Mouse (Mus musculus) frontal cortex, postnatal 25 days (tissue): ENCODE measurements around the gene Ep300.

ENCODE experiments used
- DNase-seq, 2 experiments: peaks; one replicate each; pipeline ENCODE4 v3.0.0; 2022; ENCODE audit warnings: low spot score in 2 of 2

Ep300 gene

GRCm38 (mm10) chr15:81584913-81585745 is at the start of gene Ep300:
Gene Ep300 (plus strand): TSS chr15:81585351.
- peak; percentile 81 to 92 for DNase-seq

DNA sequence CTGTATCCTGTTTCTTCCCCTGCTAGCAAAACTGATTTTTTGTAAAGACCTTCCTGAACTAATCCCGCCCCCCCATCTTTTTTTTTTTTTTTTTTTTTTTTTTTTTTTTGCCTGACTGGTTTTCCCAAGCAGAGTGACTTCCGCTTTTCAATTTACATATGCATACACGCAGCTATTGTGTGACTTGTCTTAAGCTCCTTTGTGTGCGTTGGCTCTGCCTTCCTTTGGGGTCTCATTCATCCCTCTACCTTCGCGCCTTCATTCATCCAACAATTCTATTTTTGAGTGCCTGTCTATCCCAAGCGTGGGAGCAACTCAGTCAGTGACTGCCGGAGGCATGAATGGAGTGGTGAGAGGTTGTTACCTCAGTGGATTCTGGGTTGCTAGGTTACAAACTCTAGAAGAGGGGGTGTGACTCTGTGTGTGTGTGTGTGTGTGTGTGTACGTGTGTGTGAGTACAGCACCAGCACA is 49.2 kb upstream of the Ep300 start:
- peak; percentile 19 to 44 for DNase-seq

DNA sequence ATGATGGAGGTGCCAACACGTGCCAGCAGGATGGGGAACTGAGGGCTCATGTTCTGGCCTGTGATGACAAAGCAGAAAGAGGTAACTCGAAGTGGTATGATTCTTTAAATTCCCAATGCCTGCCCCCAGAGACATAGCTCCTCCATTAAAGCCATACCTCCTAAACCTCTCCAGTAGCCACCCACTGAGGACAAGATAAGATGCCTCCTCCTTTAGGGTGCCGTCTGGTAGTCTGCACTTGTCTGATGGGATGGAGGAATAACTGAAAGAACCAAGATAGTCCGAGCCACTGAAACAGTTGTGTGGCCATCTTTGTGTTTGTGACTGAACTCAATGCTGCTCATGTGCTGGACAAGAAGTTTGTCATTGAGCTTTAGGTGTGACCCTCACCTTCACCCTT is 47.0 kb upstream of the Ep300 start:
- DNase-seq: no peak

- DNase-seq: no peak
Observed at GRCm38 (mm10) chr15:81539560-81539959, 45.6 kb upstream of the Ep300 start.

- no peak for DNase-seq
Observed at GRCm38 (mm10) chr15:81544916-81545315, 40.2 kb upstream of the Ep300 start.

DNA sequence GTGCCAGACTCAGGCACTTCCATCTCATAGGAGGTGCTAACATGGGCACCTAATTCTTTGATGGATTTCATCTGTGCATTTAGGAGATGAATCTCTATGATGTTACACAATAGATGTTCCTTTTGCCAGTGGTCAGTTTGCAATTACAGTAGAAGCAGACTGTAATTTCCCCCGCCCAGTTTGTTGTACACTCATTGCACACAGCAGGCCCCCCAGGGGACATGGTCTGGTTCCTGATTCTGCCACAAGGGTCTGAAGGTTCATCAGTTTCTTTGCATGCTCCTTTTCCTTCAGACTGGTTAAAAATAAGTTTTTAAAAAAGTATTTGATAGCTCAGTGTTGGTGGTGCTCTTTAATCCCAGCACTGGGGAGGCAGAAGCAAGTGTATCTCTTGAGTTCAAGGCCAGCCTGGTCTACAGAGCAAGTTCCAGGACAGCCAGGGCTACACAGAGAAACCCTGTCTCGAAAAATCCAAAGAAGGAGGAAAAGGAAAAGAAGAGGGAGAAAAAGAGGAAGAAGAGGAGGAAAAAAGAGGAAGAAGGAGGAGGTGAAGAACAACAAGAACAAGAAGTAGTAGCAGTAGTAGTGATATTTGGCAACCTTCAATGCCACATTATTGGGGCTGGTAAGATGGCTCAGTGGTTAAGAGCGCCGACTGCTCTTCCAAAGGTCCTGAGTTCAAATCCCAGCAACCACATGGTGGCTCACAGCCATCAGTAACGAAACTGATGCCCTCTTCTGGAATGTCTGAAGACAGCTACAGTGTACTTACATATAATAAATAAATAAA is 39.6 kb upstream of the Ep300 start:
- no peak for DNase-seq

- DNase-seq: no peak
Observed at GRCm38 (mm10) chr15:81553455-81553854, 31.7 kb upstream of the Ep300 start.

DNA sequence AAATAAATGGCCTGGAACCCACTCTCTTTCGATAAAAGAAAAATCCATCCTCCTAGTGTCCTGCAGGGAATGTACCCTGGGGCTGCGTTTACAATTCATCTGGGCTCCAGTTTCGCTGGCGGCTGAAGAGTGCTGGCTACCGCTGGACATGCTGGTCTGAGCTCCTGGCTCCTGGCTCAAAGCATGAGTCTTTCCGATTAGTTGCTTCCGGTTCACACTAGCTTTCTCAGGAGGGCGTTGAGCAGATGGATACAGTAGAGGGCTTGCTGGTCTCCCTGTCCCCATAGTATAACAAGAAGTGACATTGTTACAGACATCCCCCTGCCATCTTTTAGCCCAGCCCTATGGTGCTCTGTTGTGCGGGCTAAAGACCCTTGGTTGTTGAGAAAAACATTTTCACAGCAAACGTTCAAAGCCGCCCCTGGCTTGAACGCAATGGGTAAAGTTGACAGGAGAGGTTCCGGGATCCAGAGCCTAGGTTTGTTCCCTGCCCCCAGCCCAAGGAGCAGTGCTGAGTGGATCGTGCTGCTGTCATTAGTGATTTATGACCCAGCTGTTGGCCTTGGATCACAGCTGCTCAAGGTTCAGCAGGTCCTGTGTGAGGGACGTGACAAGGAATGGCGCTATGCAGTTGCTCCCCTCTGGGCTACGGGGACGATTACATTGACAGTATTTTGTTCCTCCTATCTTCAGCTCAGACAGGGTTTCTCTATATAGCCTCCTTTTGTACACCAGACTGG is 30.4 kb upstream of the Ep300 start:
- DNase-seq: no peak

GRCm38 (mm10) chr15:81555986-81556385 is 29.2 kb upstream of the Ep300 start:
- DNase-seq: no peak

- DNase-seq: no peak
Observed at GRCm38 (mm10) chr15:81561501-81561900, 23.6 kb upstream of the Ep300 start.

GRCm38 (mm10) chr15:81561996-81562395 is 23.2 kb upstream of the Ep300 start:
- no peak for DNase-seq

GRCm38 (mm10) chr15:81562491-81563488 is 22.4 kb upstream of the Ep300 start:
- no peak for DNase-seq

- no peak for DNase-seq
Observed at GRCm38 (mm10) chr15:81568093-81568492, 17.1 kb upstream of the Ep300 start.

DNA sequence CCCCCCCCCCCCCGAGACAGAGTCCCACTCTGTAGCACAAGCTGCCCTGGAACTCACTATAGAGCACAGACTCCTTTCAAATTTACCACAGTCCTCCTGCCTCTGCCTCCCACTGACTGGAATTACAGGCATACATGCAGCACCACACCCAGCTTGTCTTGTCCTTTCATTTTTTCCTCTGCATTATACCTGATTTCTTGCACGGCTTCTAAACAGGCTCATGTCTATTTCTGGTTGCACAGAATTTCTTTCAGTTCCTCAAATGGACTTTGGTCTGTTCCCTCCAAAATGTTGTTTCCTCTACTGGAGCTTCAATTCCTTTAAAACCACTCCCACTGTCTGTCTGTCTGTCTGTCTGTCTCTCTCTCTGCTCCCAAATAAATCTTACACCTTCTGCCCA is 16.6 kb upstream of the Ep300 start:
- no peak for DNase-seq

GRCm38 (mm10) chr15:81576961-81577360 is 8.2 kb upstream of the Ep300 start:
- DNase-seq: no peak

GRCm38 (mm10) chr15:81577743-81578165 is 7.4 kb upstream of the Ep300 start:
- no peak for DNase-seq

GRCm38 (mm10) chr15:81584466-81584865 is 685 bp upstream of the Ep300 start:
- no peak for DNase-seq

- peak; percentile 60 to 67 for DNase-seq
Observed at GRCm38 (mm10) chr15:81585746-81586461, 753 bp downstream of the Ep300 start.

GRCm38 (mm10) chr15:81586466-81586865 is 1.3 kb downstream of the Ep300 start:
- no peak for DNase-seq

GRCm38 (mm10) chr15:81587686-81588085 is 2.5 kb downstream of the Ep300 start:
- no peak for DNase-seq
